Mouse (Mus musculus) hindlimb bud, embryonic 11.5 days (tissue): ENCODE measurements around the gene Cbx4.

Experiments used
- DNase-seq: peaks from one replicate; pipeline ENCODE4 v3.0.0-alpha.2; 2012; ENCODE audit warnings: low read depth, low spot score; ENCODE audit errors: extremely low spot score

Gene Cbx4

DNA sequence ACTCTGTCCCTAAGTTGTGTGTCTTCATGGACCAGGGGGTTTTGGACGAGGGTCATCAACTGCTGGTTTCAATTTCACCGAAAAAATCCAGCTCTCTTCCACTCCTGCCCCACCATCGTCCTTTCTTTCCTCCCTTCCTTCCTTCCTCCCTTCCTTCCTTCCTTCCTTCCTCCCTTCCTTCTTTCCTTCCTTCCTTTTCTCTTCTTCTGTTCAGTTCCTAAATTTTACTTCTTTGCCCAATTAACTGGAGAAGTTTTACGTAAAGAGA, 42.8 kb downstream of the Cbx4 start:
- no peak for DNase-seq

DNA sequence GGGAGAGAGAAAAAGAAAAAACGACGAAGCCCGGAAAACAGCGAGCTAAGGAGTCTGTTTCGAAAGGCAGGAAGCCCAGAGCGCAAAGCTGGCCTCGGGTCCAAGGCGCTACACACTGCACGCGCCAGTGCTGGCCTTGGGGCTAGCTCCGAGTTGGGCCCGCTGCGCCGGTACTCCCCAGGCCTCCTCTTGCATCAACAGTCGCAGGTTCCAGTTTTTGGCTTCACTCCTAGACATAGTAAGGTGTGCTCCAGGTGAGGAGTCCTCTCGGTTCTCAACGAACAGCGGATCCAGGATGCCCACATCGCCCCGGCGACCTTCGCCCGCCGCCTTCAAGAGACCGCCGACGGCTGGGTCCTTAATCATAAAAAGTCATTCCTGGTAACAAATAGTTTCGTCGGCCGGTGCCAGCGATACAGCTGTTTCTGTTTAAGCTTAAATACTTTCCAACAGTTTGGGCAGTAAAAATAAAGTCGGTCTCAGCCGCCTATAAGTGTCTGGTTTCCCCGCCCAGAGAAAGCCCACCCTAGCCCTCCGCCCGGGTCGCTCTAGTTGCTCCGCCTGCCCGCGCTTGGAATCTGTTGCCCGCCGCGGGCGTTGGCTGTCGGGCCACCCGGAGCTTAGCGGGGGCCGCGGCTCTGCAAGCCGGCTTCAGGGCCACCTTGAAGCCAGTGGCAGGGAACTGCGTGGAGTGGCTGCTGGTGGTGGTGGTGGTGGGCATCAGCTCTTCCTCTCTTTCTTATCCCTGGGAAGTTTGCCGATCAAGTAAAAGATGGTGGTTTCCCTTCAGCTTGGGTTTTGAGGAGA, 43.4 kb downstream of the Cbx4 start:
- no peak for DNase-seq

DNA sequence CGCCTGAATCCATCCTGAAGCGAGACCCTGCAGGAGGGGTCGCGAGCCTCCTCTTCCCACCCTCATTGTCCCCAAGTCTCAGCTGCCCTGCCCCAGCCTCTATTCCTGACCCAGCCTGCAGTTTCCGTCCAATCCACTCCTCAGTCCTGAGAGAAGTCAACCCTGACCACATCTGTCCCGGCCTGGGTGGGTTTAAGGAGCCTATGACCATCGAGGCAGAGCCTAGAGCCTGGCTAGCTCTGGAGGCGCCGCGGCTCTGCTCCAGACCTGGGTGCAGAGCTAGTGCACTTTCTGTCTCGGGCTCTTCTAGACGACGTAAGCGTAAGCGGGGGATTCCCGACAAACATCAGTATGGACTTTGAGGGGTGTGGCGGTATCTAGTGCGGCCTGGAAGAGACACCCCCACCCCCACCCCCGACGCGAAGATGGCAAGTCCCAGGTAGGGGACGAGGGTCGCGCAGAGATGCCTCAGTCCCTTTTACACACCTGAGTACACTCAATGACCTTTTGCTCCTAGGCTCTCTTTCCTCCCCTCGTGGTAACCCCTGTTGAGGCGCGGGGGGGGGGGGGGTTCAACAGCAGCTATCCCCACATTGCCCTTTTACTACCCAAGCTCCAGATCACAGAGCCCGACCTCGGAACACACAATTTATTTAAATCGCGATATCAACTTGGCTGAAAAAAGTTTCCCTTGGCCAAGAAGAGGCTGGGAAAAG, 44.1 kb downstream of the Cbx4 start:
- DNase-seq, result no peak

DNA sequence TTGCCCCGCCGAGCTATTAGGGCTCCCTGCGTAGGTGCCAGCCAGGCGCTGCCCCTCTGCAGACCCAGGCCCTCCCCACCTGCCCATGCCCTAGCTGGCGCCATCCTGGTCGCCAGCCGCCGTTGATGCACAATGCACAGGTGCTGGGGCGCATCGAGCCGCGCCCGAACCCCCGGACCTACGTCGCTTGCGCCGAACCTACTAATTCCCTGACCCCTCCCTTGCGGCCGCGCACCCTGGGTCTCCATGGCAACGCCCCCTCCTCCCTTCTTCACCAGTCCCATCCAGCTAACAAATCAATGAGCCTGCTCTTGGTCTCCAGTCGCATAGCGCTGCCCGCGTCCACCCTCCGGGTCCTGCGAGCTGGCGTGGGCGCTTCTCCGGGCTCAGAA, 44.7 kb downstream of the Cbx4 start:
- no peak for DNase-seq

DNA sequence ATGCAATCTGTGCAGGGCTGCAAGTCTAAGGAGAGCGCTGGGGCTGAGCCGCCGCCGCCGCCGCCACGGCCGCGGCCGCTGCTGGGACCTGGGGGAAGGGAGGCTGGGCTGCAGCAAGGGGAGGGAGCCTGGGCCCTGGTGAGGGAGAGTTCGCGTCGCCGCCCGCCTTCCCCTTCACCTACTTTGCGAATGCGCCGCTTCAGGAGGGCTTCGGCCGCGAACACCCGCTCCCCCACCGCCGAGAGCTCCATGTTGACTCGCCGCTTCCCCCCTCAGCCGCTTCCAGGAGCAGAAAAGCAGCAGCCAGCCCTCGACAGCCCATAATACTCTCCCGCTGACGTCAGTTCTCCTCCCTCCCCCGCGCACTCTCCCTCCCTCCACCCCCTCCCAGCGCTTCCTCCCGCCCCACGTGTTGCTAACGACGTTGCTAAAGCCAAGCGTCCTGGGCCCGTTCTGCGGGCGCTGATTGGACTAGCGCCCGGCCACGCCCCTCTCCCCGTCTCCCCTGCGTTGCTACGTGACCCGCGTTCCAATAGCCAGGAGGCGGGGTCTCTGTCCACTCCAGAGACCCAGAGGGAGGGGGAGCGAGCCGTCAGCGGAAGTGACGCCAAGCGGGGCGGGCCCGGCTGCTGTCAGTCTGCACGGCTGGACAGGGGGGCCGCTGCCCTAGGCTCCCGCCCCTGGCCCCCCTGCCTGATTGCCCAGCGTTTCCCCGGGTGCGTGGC, 45.3 kb downstream of the Cbx4 start, which contains the start of gene Cbx8:
TSS of gene Cbx8 (minus strand) at position 370 of the 725 bp plus-strand sequence.
- peak; percentile 96 for DNase-seq

DNA sequence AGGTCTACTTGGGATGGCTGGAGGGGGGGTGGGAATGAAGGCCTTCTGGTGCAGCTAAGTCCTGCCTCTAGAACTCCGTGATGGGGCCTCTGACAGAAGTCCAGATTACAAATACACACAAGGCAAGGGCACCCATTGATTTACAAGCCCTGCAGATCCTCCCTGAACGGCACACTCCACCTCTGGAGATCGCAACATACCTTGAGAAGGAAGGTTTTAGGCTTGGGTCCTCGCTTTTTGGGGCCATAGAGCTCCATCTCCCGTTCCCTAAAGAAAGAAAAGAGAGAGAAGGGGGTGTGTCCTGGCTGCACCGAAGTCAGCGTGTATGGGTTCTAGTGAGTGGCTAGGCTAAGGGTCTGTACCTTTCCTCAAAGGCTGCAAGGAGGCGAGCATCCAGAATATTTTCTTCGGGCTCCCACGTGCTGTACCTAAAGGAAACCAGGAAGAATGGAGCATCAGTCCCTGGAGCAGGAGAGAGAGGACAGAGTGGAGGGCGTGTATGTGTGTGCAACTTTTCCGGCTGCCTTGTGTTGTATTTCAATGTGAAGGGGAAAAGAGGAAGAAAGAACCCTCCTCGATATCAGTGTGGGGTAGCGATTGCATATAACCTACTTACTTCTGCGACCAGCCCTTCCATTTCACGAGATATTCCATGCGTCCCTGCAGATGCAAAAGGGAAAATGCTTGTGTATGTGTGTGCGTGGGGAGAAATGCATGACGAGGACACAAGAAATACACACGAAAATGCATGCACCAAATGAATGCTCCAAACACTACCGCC, 46.1 kb downstream of the Cbx4 start:
- no peak for DNase-seq

DNA sequence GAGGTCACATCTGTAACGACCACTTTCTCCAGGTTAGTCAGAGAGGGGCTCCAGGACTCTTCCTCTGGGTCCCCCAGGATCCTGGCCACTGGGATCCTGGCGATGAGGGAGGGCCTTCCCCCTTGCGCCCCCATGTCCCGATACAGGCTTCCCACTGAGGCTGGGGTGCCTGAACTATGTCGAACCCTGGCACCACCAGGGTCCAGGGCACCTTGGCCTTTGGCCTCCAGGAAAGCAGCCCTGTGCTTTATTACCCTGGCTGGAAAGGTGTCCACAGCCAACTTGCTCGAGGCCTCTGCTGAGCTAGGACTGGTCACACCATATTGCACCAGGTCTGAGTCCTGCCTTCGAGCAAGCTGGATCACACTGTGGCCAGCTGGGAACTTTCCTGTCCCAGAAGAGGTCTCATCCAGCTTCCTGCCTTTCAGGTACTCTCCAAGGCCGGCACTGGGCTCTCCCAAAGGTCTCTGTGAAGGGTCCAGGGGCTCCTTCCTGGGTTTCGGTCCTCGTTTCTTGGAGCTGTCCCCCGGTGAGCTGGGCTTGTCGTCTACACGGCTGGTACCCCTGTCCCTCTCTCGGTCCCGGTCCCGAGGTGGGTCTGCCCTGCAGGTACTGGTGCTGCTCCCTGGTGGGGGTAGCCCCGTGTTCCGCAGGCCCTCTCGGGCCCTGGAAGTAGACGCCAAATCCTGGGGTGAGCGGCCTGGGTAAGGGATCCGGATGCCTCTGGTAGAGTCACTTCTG, 47.1 kb downstream of the Cbx4 start:
- DNase-seq, result no peak

DNA sequence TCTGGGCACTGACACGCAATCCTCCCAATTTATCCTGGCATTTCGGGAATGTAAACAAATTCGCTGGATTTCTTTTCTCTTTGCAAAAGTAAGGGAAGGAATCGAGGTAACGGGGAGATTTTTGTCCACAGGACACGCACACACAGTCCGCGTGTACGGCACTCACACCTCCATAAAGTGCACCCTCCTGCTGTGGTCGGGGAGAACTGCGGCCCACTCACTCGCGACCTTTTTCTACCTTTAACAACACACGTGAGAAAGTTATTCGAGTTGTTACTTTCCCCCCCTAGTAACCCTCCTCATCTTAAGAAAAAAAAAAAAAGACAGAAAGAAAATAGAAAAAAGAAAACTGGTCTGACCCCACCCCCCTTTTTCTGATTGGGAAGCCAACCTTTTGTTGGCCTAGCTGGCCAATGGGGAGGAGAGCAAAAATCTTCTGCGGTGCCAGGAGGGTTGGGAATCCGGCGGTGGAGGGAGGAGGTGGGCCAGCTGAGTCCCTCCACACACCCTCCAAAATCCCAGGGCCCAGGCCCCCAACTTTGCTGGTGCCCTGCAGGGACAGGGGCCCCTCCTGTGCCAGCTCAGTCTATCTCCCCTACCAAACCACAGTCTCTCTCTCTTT, 48.1 kb downstream of the Cbx4 start:
- no peak for DNase-seq

DNA sequence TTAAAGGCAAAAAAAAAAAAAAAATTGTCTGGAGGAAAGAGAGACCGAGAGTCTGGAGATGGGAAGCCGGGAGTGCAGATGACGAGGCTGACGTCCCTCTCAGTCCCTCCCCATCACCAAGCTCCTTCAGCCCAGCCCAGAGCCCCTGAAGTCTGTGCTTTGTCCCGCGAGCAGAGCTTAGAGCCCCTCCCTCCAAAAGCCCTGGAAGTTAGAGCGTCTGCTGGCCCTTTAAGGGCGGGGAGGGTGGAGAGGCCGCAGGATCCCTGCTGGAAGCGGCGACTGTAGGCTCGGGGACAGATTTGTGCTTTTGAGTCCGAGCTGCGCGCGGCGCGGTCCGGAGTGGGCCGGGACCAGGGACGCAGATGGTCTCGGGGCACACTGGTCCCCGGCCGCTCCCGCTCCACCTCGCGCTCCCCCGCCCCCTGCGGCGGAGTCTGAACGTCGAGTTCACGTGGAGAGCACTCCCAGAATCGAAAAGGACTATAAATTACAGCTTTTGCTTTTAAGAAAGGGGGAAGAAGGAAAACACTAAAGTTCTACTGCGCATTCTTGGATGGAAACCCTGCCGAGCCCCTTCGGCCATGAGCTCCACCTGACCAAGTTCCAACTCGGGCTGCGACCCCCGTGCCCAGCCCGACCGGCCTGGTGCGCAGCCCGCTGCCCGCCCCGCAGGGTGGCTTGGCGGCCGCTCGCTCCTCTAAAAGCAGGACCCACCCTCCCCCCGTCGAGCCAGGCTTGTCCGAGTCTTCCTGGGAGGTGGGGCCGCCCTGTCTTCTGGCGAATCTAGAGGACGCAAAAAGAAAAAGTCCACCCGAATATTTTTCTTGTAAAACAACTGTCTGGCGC, 48.9 kb downstream of the Cbx4 start:
- DNase-seq, result no peak

DNA sequence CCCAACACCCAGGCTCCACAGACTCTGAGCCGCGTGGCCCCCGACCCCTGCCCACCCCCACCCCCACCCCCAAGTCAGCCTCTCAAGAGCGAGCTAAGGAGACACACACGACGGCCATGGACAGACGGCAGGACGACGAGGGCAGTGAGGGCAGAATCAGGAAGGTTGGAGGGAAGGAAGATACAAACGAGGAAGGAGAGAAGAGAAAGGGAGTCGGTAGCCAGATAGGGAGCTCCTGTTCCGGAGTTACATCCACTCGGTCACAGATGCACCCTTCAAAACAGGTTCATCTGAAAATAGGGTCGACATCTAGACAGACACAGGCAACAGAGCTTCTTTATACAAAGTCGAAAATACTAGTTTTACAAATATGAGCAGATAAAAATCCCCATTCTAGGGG, 49.6 kb downstream of the Cbx4 start:
- no peak for DNase-seq

DNA sequence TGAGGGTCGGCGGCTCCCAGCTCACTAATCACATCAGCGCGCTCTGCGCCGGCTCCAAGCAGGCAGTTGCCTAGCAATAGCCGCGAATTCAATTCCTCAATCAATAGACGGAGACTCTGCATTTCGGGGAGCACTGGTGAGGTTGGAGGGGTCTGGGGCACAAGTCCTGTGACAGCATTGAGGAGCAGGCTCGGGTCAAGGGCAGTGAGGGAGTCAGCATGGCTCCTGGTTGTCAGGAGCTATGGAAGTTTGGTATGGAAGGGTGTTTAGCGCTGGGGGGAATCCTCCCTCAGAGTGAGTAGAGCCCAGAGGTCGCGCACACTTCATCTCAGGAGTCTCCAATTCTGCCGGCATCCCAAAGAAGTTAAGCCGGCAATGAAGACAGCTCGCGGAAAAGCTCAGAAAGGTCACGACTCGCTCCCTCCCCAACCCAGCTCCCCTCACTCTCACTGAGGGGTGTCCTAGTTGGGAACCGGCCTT, 50.3 kb downstream of the Cbx4 start:
- no peak for DNase-seq

DNA sequence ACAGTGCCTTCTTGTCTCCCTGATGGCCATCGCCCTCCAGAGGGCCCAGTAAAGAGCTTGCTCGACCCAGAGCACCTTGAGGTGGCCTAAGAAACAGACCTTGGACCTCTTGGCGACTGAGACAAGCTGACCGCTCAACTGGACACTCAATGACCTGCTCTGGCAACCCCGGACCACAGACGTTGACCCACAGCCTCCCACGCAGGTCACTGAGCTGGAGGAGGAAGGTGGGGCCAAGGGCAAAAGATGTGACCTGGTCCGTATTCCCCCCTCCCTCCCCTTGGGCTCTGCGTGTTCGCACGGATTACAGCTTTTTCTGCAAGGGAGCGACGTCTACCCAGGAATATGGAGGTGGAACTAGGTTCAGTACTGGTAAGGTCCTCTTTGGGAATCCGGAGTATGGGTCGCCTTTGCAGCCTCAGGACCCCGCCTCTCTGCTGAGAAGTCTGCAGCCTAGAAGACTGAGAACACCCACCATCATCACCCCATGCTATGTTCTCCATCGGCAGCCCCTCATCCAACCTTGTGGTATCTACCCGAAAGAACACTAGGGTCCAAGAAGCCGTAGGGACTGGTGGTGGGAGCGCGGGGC, 50.8 kb downstream of the Cbx4 start:
- no peak for DNase-seq

DNA sequence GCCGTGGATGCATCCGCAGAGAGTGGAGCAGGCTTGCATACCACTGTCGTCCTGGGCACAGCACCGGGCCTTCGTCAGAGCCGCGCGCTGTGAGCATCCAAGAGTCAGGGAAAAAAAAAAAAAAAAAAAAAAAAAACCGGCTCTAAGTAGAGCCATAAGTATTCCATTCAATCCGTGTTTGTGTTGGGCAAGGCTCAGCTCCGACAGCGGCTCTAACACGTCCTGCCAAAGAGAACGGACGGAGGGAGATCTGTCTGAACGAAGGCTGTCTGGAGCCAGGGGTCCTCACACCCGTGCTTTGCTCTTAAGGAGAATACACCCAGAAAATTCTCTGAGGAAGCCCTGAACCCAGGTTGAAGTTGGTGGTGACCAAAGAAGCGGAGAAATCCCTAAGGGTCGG, 51.4 kb downstream of the Cbx4 start:
- DNase-seq, result no peak

DNA sequence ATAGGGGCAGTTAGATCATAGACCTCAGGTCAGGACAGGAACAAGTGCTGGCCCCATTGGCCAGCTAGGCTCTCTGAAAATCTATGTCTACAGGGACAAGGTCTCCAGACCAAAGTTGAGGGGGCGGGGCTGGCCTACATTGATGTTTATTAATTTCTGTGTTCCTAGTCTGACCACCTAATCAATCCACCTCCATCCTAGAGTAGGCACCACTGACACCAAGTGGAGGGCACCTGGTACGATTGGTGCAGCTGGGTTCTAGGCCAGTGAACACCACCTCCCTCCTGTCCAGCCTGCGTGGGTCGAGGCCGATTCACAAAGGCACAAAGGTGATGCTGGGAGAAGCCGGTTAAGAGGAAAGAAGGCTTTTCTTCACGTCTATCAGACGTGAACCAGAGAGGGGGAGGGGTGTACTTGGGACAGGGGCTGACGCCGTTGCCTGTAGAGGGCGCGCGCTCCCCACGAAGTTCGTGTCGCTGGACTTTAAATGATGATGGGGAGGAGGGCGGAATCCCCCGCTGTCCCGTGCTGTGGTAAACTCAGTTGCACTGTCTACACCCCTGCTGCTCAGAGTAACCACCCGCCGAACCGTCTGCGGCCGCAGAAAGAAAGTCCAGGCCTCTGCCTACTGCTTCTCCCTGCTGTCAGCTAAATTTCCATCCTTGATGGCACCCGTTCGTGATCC, 52.0 kb downstream of the Cbx4 start:
- no peak for DNase-seq
